Mouse (Mus musculus): Measurements from ENCODE around the gene Olfr194.
"Not testable (repeated sequence)": the region's sequence is repeated elsewhere in the genome, so short reads cannot be mapped to it uniquely, and the experiment has no call there.

Gene Olfr194

DNA sequence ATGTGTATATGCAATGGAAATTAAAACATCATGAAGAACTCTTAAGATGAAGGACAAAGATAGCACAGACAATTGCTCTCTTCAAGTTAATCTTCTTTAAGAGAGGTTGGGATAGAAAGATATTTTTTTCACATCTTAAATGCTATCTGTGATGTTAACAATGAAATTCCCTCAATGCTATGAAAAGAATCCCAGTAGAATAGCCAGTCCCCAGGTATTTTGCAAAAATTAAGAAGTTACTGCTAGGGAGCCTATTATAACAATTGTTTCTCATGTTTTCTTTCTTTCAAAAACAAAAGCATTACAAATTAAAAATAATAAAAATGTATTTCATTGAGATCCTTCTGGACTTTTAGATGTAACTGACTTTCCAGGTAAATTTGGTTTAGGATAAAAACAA, at the start of gene Olfr194:
TSS of gene Olfr194 (minus strand) at position 101 of the 400 bp plus-strand sequence.
- no peak for DNase-seq

DNA sequence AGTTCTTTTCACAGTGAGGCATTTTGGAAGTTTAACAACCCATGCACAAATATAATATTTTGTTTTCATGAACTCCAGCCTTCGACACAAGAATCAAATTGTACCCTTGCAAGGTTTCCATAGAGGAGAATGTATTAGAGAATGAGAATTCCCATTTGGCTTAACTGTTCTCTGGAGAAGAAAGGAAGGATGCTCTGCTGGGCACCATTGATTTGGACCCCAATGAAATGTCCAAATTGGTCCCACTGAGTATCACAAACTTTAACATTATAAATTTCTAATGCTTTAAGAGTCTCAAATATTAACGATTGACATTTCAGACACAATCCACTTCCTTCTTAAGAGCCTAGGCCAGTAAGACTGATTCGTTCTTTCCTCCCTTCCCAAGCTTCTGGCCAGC, 49.5 kb upstream of the Olfr194 start, which contains the start of gene Olfr196:
TSS of gene Olfr196 (minus strand) at position 101 of the 400 bp plus-strand sequence.
- no peak for DNase-seq

- no peak for DNase-seq
Observed at GRCm38 (mm10) chr16:59151996-59152395, 31.1 kb upstream of the Olfr194 start.

DNA sequence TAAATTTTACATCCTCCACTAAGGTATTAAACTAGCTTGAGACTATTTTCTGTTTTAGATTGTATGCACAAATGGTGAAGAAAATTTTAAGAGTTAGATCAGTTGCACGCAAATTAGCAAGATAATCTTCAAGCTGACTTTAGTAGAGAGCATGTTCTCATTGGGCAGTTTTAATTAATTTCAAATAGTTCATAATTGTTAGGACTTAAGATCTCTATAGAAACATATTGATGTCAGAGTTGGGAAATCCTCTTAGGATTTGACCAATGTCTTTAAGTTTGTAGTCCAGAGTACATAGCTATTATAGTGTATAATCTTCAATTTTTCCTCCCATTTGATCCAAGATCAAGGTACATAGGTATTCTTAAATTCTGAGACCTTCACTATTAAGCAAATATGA, 25.9 kb upstream of the Olfr194 start, which contains the start of gene Olfr195:
TSS of gene Olfr195 (plus strand) at position 301 of the 400 bp plus-strand sequence.
- no peak for DNase-seq

- no peak for DNase-seq
Observed at GRCm38 (mm10) chr16:59141105-59141504, 20.2 kb upstream of the Olfr194 start.

DNA sequence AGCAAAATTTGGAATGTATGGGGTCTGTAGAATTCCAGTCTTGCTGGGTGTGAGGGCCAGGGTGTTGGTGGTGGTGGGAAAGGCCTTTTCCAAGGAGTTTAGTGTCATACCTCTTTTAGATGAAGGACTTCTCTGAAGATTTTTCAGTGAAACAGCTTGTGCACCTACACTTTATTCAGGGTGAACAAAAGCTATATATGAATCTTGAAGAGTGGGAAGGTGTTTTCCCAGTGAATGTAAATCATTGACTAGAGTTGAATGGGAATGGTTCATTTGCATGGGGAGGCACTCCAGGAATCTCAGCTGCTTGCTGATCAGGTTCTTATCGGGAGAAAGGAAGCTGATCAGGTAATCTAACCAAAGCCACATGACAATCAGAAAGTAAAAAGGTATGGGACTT, 9.9 kb upstream of the Olfr194 start:
- DNase-seq, result no peak

DNA sequence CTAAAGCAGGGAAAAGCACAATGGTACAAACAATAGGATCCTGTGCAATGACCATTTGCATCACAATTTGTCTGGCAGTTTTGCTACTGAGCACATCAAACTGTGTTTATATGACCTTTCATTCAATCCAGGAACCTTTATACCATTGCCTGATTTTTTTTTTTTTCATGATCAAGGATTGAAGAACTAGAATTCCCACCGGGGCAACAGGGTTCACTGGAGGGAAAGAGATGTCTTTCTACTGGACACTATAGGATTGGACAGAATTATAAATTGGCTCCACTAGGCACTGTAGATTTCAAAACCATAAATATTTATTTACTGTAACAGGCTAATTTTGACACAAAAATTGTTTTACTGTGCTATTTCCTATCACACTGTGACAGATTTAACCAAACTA, 9.1 kb downstream of the Olfr194 start, which contains the start of gene Olfr193:
TSS of gene Olfr193 (minus strand) at position 101 of the 400 bp plus-strand sequence.
- no peak for DNase-seq

GRCm38 (mm10) chr16:59108522-59108921, 12.3 kb downstream of the Olfr194 start:
- DNase-seq, result not testable (repeated sequence)

GRCm38 (mm10) chr16:59105312-59105711, 15.6 kb downstream of the Olfr194 start:
- DNase-seq, result no peak

GRCm38 (mm10) chr16:59089722-59090121, 31.1 kb downstream of the Olfr194 start, which contains the start of gene Olfr191:
Olfr191 (minus strand) TSS chr16:59089822.
- not testable (repeated sequence) for DNase-seq

DNA sequence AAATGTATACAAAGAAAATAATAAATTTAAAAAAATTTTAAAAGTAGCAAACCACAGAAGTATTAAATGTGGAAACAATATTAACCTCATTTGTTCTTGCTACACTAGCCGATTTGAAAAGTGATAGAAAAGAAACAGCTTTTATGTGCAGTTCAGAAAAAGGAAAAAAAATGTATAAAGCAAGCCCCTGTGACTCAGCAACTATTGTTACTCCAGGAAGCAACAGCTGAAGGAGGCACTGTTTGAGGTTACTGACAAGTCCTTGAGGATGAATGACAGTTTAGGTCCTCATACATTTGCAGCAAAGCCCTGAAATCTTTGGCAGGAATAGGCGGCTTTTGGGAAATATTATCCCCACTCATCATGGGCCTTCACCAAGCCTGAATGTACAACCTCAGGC, 39.8 kb downstream of the Olfr194 start:
- not testable (repeated sequence) for DNase-seq

DNA sequence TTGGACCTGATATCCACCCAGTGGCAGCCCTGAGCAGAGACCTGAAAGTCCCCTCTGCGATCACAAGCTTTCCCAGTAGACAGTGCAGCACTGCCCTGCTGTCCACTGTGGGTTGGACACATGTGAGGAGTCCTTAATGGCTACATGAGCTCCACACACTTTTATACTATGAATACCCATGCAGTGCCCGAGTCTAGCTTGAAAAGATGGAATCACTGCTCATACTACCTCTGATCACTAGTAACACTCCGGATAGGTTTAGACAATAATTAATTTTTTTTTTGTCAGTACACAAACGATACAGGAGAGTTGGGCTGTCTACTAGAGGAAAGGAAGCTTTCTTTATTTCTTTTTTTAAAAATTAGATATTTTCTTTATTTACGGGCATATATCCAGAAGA, 43.0 kb downstream of the Olfr194 start, which contains the start of gene Olfr190:
TSS of gene Olfr190 (minus strand) at position 101 of the 400 bp plus-strand sequence.
- no peak for DNase-seq

GRCm38 (mm10) chr16:59073520-59073919, 47.3 kb downstream of the Olfr194 start:
- no peak for DNase-seq

DNA sequence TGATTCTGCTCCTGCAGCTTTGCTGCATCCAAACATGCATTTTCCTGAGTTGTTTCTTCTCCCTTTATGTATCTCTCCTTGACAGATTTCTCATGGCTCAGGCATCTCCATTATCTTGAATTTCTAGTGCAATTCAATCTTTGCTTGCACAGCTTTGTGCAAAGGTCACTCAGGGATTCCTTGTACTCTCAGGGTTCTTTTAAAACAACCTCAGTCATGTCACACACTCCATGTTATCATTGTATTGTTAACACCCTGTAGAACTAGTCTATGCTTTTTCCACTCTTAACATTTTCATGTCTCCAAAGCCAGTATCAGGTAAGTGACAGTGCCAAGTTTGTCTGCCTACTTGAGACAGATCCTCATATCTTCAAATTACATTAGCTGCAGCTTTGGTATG, 49.1 kb downstream of the Olfr194 start:
- DNase-seq, result no peak

Data from thymus, postnatal 25 days (tissue).